Mouse (Mus musculus) embryonic fibroblast, embryonic 13.5 days (primary cell): ENCODE data around the gene Clptm1. TPM values are rescaled to one million over a fixed set of nuclear protein-coding genes. Genes with fewer than 3 reads are reported as not detected.

Source experiments
- H3K27ac ChIP-seq: 2 replicates; pipeline ENCODE4 v1.5.1; 2012; ENCODE audit warnings: low read length, control low read depth, inconsistent platforms; ENCODE audit not compliant: insufficient read depth
- H3K4me1 ChIP-seq: 2 replicates; pipeline ENCODE4 v1.6.1; 2011; ENCODE audit warnings: low read length; ENCODE audit not compliant: control insufficient read depth, insufficient read depth
- H3K4me3 ChIP-seq: 2 replicates; pipeline ENCODE4 v1.5.1; 2011; ENCODE audit warnings: mild to moderate bottlenecking, control low read depth, low read length; ENCODE audit not compliant: insufficient read depth
- CTCF ChIP-seq: IDR thresholded peaks from 2 replicates; pipeline ENCODE4 v1.5.1; 2011; ENCODE audit warnings: mild to moderate bottlenecking, control low read depth, low read length, moderate library complexity, borderline replicate concordance; ENCODE audit not compliant: insufficient read depth
- POLR2A ChIP-seq: IDR thresholded peaks from 2 replicates; pipeline ENCODE4 v1.6.1; 2011; ENCODE audit warnings: low read depth, mild to moderate bottlenecking, control low read depth, low read length, moderate library complexity
- polyA plus RNA-seq: library from polyadenylated mRNA; stranded (reverse); fragments of >200 nt; gene quantifications from 2 replicates; pipeline ENCODE4 v1.2.4, GENCODE M21; 2011; ENCODE audit warnings: low read depth; ENCODE audit not compliant: missing spikeins, insufficient read length

Gene Clptm1
- polyA plus RNA-seq, result 116 and 124 TPM in 2 replicates

DNA sequence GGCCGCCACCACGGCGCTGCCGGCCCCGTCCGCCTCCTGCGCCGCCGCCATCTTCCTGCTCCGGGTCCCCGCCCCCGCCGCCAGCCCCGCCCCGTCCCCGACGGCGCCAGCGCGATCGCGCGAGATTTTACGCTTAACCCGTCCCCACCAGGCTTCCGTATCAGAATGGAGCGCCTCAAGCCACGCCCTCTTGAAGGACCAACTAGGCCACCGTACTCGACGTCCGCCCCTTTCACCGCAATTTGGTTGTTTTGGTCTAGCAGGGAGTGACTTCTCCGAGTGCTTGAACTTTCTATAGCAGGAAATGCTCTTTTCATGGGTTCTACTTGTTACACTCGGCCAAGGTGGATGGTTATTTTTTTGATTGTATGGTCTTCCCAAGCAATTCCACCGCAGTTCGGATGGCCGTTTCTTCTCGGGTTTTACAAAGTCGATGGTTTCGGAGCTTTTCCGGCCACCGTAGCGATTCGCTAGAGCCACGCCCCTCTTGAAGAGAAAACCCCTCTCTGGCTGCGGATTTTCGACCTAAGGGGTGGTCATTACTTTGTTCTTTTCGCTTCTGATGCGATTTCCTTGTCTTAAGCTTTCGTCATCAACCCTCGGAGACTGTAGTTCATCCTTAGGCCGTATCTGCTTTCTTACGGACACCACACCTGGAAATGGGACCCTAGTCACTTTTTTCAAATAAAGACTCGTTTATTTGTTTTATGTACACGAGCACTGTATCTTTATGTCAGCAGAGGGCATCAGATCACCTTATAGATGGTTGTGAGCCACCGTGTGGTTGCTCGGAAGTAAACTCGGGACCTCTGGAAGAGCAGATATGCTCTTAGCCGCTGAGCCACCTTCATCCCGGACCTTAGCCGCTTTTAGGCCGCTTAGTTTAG lies at the start of gene Clptm1:
Clptm1 (minus strand) TSS at position 79 of the 887 bp plus-strand sequence.
- peak within 1 kb of the TSS; percentile 88 for H3K4me3 ChIP-seq
- no peaks in the 10 kb centered on the region; the same call in 1 of the 2 replicates for H3K4me1 ChIP-seq
- peak within 1 kb of the TSS; percentile 97 for H3K27ac ChIP-seq
- TF ChIP-seq CTCF (no peak), POLR2A (peak; percentile 69)

DNA sequence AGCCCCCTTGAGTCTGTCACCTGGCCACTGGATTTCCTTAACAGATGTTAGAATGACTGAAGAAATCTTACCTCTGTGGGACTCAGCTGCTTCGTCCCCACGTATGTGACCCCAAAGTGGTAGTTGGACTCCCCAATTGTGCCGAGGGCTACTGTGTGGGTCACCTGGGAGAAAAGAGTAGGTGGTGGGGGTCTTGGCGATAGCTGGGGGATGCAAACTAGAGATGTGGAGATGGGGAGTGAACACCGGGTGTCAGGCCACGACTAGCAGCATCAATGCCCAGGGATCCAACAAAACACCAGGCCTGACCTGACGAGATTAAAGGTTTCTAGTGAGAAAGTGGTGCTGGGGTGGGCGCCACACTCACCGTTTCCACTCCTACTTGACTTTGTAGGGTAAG lies 48.8 kb upstream of the Clptm1 start:
- H3K27ac ChIP-seq, result no peak overlapping the region
- H3K4me1 ChIP-seq, result peaks cover 9% of the 10 kb centered on the region
- no peak for TF ChIP-seq POLR2A
- TF ChIP-seq CTCF, result no peak
- H3K4me3 ChIP-seq, result peak overlapping the region; percentile 96; the same call in 1 of the 2 replicates

DNA sequence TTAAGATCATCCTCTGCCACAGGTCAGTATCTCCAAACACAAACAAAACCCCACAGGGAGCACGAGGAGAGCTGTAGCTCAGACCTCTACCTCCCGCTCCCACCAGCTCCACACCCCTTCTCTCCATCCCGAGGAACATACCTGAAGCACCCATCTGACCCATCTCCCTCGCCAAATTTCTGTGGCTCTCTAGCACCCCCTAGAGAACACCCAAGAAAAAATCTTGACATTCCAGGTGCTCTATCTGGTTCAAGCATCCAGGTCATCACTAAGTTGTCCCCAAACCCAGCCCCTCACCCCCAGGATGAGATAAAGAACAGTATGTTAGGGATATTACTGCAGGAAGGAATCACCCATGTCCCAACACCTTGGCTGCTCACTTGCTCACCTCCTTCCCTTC lies 48.4 kb upstream of the Clptm1 start:
- TF ChIP-seq POLR2A (no peak), CTCF (no peak)
- H3K4me1 ChIP-seq, result peaks cover 9% of the 10 kb centered on the region
- no peak overlapping the region for H3K4me3 ChIP-seq
- no peak overlapping the region for H3K27ac ChIP-seq

DNA sequence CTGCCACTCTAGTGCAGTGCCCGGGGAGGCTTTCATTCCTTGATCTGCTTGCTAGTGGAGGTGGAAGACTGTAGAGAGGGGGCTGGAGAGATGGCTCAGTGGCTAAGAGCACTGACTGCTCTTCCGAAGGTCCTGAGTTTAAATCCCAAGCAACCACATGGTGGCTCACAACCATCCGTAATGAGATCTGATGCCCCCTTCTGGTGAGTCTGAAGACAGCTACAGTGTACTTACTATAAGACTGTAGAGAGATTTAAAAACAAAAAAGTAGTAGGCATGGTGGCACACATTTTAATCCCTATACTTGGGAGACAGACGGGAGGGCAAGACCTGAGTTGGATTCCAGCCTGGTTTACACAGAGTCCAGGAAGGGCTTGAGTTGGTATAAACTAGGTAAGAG lies 47.6 kb upstream of the Clptm1 start:
- Histone ChIP-seq H3K4me1 (peaks cover 6% of the 10 kb centered on the region), H3K27ac (no peak overlapping the region)
- TF ChIP-seq CTCF (no peak), POLR2A (no peak)

DNA sequence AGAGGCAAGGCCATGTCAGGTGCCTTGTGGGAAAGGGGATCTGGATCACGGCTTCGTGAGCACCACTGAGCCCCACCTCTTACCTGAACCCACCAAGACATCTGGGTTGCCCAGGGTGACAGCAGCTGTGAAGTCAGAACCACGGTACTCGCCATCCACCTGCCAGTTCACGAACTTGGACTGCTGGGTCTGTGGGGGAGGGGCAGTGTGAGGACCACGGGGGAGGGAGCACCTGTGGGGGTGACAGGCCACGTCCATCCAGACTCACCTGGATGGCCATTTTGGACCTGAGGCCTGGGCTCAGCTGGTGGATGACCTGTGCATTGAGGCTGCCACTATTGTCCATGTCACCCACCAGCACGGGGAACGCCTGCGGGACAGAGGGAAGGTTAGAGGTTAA lies 45.8 kb upstream of the Clptm1 start:
- TF ChIP-seq CTCF, result no peak
- TF ChIP-seq POLR2A, result no peak
- H3K4me1 ChIP-seq, result no peaks in the 10 kb centered on the region
- no peak overlapping the region for H3K4me3 ChIP-seq
- H3K27ac ChIP-seq, result no peak overlapping the region

More for the DNA sequence above, 47.6 kb upstream of the Clptm1 start:
- no peak overlapping the region for H3K4me3 ChIP-seq

DNA sequence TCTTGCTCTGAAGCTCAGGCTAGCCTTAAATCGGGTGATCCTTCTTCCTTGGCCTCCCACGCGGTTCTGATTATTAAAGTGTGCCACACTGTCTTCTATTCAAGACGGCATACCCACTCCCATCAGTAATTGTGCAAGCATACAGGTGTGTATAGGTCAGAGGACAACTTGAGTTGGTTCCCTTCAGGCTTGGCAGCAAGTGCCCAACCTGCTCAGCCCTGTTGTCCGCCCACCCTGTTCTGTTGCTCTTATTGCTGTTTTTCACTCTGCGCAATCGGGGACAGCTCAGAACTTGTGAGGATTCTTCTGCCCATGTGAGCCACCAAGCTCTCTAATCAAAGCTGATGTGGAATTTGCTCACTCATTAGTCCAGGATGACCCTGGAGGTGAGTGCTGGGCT lies 40.4 kb upstream of the Clptm1 start:
- no peak overlapping the region for H3K27ac ChIP-seq
- H3K4me1 ChIP-seq, result no peaks in the 10 kb centered on the region
- no peak overlapping the region for H3K4me3 ChIP-seq
- no peak for TF ChIP-seq POLR2A
- no peak for TF ChIP-seq CTCF

DNA sequence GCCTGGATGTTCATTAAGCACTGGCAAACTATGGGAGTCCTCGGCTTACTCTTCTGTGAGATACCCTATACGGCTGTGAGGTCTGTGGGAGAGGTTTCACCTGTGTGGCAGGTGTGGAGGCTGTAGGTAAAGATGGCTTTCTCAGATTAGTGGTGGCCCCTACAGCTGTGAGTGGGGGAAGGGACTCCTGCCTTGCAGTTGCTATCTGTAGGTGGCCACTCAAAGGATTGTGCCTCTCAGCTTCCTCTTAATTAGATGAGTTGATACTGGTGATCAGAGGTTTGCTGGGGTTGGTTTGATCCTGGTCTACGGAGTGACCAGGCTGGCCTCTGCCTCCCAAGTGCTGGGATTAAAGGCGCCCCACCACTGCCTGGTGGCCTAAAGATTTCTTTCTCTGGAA lies 39.6 kb upstream of the Clptm1 start:
- Histone ChIP-seq H3K4me1 (no peaks in the 10 kb centered on the region), H3K4me3 (no peak overlapping the region), H3K27ac (no peak overlapping the region)
- TF ChIP-seq POLR2A (no peak), CTCF (no peak)

DNA sequence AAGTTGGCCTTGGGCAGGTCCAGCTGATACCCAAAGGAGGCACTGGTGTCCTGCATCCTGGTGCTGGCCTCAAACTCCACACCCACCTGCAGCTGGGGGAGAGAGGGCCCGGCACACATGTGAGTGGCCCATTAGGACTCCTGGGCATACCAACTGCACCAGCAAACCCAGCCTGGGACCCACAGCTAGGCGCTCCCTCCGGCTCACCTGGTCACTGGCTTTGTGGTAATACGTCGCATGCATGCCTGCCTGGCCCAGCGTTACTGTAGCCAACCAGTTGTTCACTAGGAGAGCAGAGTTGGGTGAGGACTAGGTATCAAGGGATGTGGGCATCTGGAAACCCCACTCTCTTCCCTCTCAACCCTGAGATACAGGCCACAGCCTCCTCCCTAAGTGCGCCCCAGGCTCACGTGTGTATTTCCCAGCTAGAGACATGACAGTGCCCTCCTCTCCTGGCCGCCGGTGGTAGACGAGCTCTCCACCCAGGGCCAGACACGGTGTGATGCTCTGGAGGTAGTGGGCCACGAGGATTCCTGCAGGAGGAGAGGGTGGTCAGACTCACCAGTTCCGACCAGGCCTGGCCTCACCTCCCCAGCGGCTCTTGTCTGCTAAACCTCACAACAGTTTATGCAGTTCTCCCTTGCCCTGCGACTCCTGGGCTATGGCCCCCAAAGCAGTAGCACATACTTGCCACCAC lies 38.2 kb upstream of the Clptm1 start:
- TF ChIP-seq POLR2A, result no peak

DNA sequence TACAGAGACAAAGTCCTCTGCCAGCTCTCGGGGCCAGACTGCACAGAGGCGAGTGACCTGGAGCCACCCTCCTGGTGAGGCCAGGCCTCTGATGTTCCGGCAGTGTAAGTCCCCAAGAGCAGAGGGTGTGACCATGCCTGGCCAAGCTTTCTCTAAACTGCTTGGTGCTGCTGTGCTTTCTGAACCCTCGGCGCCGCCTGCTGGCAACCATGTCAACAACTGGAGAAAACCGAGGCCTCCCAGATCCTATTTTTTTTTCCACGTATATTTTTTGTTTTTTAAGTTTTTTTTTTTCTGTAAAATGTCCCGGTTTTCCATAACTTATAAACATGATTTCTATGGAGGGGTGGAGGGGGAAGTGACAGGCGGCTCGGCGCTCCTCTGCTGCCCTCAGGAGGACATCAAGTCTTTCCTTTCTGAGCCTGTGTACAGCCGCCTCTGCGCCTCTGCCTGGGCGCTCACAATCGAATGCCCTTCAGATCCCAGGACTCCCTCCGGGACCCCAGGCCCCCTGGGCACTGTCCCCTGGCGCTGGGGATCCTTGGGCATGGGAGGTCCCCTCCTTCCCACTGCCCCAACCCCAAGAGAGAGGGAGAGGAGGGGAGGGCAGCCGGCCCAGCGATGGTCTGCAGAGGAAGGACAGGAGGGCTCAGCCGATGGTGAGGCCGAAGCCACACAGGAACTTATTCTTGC lies 36.4 kb upstream of the Clptm1 start:
- H3K4me3 ChIP-seq, result no peak overlapping the region
- H3K4me1 ChIP-seq, result 0 out of 2 replicates have a peak, but pooled peaks cover 3% of the 10 kb centered on the region
- no peak overlapping the region for H3K27ac ChIP-seq
- TF ChIP-seq POLR2A, result no peak
- peak; percentile 41; the same call in 1 of the 2 replicates for TF ChIP-seq CTCF

More for the DNA sequence above, 38.2 kb upstream of the Clptm1 start:
- Histone ChIP-seq H3K27ac (no peak overlapping the region), H3K4me3 (no peak overlapping the region), H3K4me1 (0 out of 2 replicates have a peak, but pooled peaks cover 3% of the 10 kb centered on the region)
